Mouse (Mus musculus) embryo, embryonic 11.5 days (tissue): Measurements from ENCODE around the gene Arl8b.
"Not testable (repeated sequence)": the region's sequence is repeated elsewhere in the genome, so short reads cannot be mapped to it uniquely, and the experiment has no call there.

ENCODE experiments used
- DNase-seq: peaks from one replicate; pipeline ENCODE4 v3.0.0-alpha.2; 2012; ENCODE audit warnings: low read depth, low spot score

Arl8b gene

DNA sequence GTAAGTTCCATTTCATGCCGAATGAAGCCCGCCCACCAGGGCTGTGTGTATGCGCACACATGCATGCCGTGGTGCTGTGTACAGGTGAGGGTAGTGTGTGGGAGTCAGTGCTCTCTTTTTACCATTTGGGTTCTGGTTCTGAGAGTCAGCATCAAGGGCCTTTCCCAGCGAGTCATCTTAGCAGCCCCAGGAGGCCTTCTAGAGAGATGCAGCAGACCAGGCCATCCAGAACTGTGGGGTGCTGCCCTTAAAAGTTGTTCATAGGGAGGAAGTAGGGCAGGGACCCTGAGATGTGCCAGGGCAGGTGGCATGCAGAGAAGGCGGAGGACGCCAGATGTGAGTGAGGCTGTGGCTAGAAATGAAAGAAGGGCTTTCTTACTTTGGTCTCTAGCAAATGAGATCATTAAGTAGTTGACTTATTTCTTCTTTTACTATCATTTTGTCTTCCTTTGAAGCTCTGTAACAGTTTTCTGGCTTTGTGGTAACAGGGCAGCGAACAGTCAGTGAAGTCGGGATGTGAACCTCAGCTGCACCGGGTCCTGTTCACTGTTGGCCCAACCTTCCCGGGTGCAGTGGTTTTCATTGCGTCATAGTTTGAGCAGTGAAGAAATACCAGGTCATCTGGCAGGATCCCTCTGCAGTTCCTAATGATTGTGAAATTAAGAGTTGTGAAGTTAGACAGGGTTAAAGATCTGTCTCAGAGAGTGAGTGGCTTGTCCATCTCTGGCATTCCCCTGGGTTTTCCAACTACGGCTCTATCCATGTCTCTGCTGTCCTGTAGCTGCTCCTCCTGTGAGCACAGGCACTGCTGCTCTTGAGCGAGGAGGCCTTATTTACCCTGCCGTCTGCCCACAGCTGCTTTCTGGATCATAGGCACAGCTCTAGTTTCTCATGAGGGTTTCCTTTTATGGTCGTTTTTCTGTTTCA lies 53.1 kb downstream of the Arl8b start:
- no peak for DNase-seq

DNA sequence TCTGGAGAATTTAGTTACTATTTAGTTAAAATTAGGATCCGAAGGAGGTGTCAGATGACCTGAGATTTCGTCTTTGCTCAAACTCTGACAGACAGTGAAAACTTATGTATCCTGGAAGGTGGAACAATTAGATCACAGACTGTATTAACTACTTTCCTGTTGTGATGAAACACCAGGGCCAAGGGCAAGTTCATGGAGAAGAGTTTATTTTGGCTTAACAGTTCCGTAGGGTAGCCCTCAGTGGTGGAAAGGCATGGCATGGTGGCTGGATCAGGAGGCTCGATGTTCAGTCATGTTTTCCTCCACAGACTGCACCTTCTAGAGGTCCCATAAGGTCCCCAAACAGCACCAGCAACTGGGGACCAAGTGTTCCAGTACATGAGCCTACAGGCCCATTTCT lies 54.2 kb downstream of the Arl8b start:
- DNase-seq: no peak

DNA sequence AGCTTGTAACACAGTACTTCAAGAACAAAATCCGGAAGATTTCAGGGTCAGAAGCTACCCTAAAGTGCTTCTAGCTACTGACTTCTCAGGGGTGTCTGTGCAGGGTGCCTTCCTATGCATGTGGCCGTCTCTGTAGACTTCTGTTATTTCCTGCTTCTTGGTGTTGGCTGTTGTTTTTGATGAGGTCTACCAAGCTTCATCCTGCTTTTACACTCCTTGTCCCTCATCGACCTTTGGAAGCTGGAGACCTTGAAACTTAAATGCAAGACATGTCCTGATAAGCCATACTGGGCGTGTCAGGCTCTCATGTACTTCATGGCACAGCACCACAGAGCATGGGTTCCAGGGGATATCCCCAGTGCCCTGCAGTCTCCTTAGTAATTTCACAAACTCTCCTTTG lies 55.1 kb downstream of the Arl8b start:
- no peak for DNase-seq

DNA sequence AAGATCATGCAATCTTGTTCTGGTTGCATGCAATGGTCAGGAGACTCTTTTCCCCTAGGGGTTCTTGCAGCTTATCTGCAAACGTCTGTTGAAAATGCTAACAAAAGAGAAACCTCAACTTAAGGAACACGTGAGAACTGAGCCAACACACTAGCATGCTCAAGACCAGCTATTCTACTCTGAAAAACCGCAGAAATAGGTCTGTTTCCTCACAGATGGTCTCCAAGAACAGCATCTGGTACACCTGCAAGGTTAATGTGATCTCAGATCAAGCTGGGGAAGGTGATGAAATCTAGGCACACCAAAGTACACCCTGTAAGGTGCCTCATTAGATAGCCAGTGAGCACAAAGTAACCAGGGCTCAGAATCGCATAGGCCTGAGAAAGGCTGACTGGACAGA lies 56.5 kb downstream of the Arl8b start:
- no peak for DNase-seq

DNA sequence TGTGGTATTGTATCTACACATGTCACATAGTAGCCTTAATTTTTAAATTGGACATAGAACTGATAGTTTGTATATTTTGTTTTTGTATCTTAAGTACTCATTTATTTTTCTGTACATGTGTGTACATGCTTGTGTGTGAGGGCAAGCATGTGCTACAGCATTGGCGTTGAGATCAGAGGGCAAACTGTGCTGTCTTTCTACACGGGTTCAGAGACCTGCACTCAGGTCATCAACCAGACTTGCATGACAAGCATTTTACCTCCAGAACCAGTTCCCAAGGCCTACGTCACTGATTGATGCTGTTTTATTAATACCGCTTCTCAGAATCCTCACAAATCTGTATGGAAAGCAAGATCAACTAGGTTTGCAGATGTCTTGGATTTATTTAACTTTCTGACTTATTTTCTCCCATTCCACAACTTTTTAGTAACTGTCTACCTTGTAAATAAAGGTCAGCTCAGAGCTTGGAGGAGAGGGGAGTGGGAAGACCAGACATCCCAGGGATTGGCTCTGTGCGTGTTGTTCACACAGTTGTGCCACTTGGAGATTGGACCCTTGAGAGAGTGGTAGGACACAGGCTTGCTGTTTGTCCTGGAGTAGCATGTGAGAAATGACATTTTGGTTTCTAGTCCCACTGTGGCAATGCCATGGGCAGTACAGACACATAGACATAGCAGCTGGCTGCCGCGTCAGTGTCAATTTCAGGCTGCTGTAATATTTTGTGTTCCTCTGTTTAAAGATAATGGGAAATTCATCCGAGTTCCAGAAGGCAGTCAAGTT lies 58.2 kb downstream of the Arl8b start:
- no peak for DNase-seq

DNA sequence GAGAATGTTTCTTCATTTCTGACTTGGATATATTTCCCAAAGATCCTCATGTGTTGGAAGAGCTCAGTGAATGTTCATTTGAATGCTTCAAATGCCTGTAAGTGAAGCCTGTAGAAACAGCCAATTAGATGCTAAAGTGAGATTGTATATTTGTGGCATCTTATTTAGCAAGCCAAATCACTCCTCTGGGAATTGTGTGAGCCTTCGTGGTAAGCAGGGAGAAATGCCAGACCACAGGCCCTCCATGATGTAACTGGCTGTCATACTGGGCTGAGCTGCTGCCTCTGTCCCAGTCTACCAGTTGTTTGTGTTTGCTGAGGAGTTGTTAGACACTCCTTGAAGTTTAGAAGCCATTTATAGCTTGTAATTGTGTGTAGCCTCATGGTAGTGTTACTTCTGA lies 60.8 kb downstream of the Arl8b start:
- DNase-seq: no peak

DNA sequence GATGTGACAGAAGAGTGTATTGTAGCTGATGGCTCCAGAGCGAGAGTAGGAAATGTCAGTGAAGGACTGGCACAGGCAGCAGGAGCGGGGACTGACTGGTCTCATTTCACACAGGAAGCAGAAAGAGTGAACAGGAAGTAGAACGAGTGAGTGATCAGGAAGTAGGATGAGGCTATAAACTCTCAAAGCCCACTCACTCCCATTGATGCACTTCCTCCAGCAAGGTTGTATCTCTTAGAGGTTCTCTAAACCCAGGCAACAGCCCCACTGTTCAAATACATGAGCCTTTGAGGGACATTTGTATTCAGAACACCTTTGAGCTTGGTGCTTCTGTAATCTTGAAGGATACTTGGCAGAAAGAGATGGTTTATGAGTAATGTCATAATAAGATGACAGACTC lies 61.2 kb downstream of the Arl8b start:
- DNase-seq: no peak

DNA sequence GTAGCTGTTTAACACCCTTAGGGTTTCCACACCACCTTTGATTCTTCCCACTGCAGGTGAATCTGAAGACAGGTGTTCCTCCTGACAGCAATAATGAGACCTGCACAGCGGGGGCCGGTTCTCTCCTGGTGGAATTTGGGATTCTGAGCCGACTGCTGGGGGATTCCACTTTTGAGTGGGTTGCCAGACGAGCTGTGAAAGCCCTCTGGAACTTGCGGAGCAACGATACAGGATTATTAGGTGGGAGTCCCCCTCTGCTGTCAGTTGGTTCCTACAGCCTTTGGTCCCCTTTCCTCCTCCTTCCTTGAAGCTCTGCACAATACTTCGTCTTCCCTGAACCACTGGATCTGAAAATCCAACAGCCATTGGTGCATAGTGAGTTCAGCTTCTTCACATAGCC lies 61.9 kb downstream of the Arl8b start:
- DNase-seq: no peak

DNA sequence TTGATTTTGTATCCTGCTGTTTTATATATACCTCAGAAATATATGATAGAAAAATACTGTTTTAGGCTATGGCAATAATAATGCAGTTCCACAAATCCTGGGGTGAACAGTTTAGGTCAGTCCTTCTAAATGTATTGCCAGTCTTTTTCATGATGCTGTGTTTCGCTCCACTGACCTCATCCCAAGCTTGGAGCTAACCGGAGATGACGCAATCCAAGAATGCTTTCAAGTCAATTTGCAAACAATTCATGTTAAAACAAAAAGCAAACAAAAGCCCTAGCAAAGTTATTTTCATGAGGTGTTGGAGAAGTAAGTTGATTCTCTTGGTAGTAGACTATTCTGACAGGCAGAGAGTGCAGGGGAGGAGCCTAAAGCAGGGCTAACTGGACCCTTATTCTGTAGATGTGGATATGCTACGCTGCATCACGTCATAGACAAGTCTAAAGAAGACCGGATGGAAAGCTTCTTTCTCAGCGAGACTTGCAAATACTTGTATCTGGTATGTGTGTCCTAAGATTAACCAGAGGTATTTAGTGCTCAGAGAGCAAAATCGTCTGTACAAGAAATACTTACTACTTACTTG lies 69.3 kb downstream of the Arl8b start:
- no peak for DNase-seq

DNA sequence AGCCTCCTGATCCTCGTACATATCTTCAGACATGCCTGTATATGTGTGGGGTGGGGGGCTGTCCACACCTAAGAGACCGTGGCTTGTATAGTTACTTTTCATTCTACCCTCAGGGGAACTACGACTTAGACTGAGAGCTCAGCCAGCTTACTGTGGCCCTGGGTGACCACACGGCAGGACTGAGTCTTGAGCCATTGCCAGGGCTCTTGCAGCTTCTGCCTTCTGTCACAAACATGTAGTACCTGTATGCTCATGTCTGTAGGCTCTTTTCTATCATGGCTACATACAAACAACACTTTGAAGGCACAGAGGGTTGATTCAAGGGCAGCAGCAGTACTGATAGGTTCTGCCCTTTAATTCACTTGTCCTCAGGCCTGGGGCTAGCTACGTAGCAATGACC lies 70.1 kb downstream of the Arl8b start:
- DNase-seq: no peak

DNA sequence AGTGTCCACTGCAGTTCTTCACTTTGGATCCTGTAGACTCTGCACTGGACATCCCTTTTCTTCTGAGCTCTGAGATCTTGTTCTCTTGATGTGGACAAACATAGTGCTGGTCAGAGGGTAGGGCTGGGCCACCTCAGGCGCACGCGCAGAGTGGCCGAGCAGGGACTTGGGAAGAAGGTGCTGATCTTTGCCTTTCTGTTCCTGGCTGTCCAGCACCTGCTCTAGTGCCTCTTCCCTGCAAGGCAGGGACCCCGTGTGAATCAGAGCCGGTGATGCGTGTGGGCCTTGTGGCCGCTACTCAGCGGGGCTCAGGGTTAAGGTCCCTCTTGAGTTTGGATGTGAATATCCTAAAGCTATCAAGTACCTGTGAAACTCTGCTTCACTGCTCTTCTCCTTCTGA lies 75.7 kb downstream of the Arl8b start:
- DNase-seq: no peak

DNA sequence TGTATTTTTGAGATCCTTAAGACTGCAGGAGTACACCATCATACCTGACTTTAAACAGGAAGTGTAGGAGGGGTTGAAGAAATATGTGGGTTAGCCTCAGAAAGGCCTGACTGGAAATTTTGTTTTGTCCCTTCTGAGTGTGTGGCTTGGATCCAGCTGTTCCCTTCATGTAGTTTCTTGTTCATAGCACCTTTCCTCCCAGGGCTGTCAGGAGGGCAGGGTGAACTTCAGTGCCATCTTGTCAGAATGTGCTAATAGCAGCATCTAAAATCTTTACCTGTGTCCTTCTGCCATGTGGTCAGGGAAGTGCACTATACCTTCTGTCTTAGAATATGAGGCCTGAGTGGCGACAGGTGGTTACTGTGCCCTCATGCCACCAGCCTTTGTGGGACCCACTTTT lies 78.3 kb downstream of the Arl8b start:
- no peak for DNase-seq

DNA sequence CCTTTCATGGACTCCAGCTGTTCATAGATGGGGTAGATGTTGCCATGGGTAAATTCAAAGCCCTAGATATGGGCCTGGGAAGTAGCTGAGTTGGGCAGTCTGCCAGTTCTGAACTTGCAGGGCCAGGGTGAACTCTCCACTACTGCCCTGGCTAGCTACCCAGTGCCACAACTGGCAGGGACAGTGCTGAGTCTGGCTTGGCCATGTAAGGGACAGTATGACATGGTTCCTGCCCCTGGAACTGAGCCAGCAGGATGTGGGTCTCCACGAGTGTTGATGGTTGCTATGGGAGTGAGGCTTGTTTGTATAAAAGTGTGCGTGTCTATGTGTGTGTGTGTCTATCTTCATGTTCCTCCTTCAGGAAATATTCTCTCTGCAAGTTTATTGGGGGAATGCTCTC lies 79.6 kb downstream of the Arl8b start:
- no peak for DNase-seq

DNA sequence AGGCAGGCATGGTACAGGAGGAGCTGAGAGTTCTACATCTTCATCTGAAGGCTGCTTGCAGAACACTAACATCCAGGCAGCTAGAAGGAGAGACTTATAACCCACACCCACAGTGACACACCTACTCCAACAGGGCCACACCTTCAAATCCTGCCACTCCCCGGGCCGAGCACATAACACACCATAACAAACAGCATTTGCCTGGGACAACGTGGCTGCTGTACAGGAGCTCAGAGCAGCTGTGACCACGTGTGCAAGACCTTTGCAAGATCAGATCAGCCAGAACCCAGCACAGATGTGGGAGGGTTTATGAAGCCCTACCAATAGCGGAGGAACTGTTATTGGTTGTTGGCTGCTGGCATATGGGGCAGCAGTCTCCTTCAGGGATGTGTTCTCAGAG lies 83.4 kb downstream of the Arl8b start:
- DNase-seq: no peak

DNA sequence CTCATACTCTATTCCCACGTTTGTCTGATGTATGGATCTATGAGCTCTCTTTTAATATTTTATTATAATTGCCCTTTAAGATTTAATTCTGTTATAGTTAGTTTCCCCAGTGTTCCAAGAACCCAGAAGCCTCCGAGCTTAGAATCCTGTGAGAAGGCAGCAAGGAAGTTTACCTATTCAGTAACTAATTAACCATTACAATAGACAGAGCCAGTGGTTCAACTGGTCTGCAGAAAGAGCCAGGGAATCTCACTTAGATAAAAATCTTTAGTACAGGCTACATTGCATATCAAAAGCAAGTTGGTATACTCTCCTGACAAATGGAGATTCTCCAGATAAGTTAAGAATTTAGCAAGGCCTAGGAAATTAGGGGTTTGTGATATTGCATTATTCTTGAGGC lies 86.1 kb downstream of the Arl8b start:
- not testable (repeated sequence) for DNase-seq

DNA sequence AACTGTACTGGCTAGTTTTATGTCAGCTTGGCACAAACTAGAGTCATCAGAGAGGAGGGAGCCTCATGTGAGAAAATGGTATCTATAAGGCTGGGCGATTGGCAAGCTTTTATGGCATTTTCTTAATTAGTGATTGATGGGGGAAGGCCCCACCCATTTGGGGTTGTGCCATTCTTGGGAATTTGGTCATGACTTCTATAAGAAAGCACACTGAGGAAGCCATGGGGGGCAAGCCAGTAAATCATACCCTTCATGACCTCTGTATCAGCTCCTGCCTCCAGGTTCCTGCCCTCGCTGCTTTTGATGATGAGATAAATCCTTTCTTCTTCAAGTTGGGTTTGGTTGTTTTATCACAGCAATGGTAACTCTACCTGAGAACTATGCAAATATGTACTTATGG lies 87.5 kb downstream of the Arl8b start:
- DNase-seq: no peak

DNA sequence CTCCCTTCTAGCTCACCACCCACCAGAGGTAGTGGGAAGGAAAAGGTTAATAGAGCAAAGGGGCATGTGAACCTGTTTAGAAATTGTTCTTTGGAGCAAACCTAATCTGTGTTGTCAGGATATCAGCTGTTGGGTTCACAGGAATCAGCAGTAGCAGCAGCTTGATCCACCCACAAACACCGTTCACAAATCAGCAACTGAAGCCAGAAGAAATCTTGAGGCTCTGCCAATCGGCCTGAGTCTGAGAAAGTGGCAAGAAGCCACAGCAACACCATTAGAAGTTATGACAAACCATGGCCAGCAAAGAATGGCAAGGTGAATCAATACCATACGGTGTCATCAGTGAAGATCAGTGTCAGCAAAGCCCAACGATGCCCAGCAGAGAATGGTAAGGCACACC lies 88.4 kb downstream of the Arl8b start:
- no peak for DNase-seq
